Mouse (Mus musculus): Measurements from ENCODE around the gene Tbxa2r. TPM values are rescaled to one million over a fixed set of nuclear protein-coding genes. Genes with fewer than 3 reads are reported as not detected.
A peak's percentile ranks its signal among the peaks of the same experiment; 100 is the strongest.

The Tbxa2r gene
- polyA plus RNA-seq, 1 experiment from 2014 or later, result 19.6 TPM

GRCm38 (mm10) chr10:81287513-81288157 is 40.9 kb upstream of the Tbxa2r start:
- DNase-seq (ENCODE audit: low spot score) (peak; percentile 68), ATAC-seq (no peak)
- TF ChIP-seq CTCF (IDR thresholded peaks at IDR 0.05), result peak; percentile 97
- TF ChIP-seq EP300 (IDR thresholded peaks at IDR 0.05), result no peak
- Histone ChIP-seq H3K27me3 (replicated peaks; ENCODE audit: insufficient read depth, low read length) (peaks cover 16% of the 10 kb centered on the region; the same call in 1 of the 2 replicates), H3K36me3 (ENCODE audit: insufficient read depth, low read length) (no peaks in the 10 kb centered on the region), H3K4me3 (ENCODE audit: low read depth, low read length) (no peak overlapping the region), H3K4me1 (ENCODE audit: insufficient read depth, low read depth, low read length) (0 out of 2 replicates have a peak, but pooled peaks cover 21% of the 10 kb centered on the region), H3K27ac (ENCODE audit: low read length) (peak overlapping the region; percentile 57), H3K4me2 (replicated peaks; ENCODE audit: low read depth, low read length) (no peak overlapping the region), H3K9ac (replicated peaks; ENCODE audit: low read depth) (no peak overlapping the region), H3K9me3 (ENCODE audit: low read length) (no peaks in the 10 kb centered on the region)
- WGBS, result 57% methylated on average over 8 of the region's 8 CpGs

- peaks cover 21% of the 10 kb centered on the region; the same call in 1 of the 2 replicates for H3K4me1 ChIP-seq (ENCODE audit: insufficient read depth, low read depth, low read length)
- H3K4me3 ChIP-seq (ENCODE audit: low read depth, low read length), result no peak overlapping the region
- H3K9me3 ChIP-seq (ENCODE audit: low read length), result no peaks in the 10 kb centered on the region
- no peaks in the 10 kb centered on the region for H3K36me3 ChIP-seq (ENCODE audit: insufficient read depth, low read length)
- DNase-seq (ENCODE audit: low spot score), result no peak
- H3K27ac ChIP-seq (ENCODE audit: low read length), result peak overlapping the region; percentile 57; the same call in 1 of the 2 replicates
- ATAC-seq, result no peak
- H3K9ac ChIP-seq (replicated peaks; ENCODE audit: low read depth), result 0 out of 2 replicates have a peak overlapping the region, but pooled peaks have one; percentile 2
- 31% methylated on average over 6 of the region's 6 CpGs for WGBS
- peak overlapping the region; percentile 25; the same call in 1 of the 2 replicates for H3K4me2 ChIP-seq (replicated peaks; ENCODE audit: low read depth, low read length)
- H3K27me3 ChIP-seq (replicated peaks; ENCODE audit: insufficient read depth, low read length), result peaks cover 16% of the 10 kb centered on the region; the same call in 1 of the 2 replicates
- TF ChIP-seq EP300 (IDR thresholded peaks at IDR 0.05) (no peak), CTCF (IDR thresholded peaks at IDR 0.05) (peak; percentile 76)
These were observed 39.9 kb upstream of the Tbxa2r start for GRCm38 (mm10) chr10:81288601-81289000.

- TF ChIP-seq CTCF (IDR thresholded peaks at IDR 0.05) (peak; percentile 95), EP300 (IDR thresholded peaks at IDR 0.05) (no peak)
- Histone ChIP-seq H3K4me2 (replicated peaks; ENCODE audit: low read depth, low read length) (peak overlapping the region; percentile 54), H3K4me1 (ENCODE audit: insufficient read depth, low read depth, low read length) (peaks cover 28% of the 10 kb centered on the region; the same call in 1 of the 2 replicates), H3K36me3 (ENCODE audit: insufficient read depth, low read length) (no peaks in the 10 kb centered on the region), H3K9ac (replicated peaks; ENCODE audit: low read depth) (no peak overlapping the region), H3K9me3 (ENCODE audit: low read length) (no peaks in the 10 kb centered on the region), H3K27ac (ENCODE audit: low read length) (peak overlapping the region; percentile 45), H3K27me3 (replicated peaks; ENCODE audit: insufficient read depth, low read length) (peaks cover 13% of the 10 kb centered on the region; the same call in 1 of the 2 replicates), H3K4me3 (ENCODE audit: low read depth, low read length) (no peak overlapping the region)
- peak; percentile 87 for DNase-seq (ENCODE audit: low spot score)
- 4% methylated on average over 7 of the region's 7 CpGs for WGBS
- no peak for ATAC-seq
These were observed 39.3 kb upstream of the Tbxa2r start for GRCm38 (mm10) chr10:81289278-81289677.

- Histone ChIP-seq H3K4me2 (replicated peaks; ENCODE audit: low read depth, low read length) (peak overlapping the region; percentile 54), H3K9me3 (ENCODE audit: low read length) (no peaks in the 10 kb centered on the region), H3K9ac (replicated peaks; ENCODE audit: low read depth) (no peak overlapping the region), H3K4me1 (ENCODE audit: insufficient read depth, low read depth, low read length) (peaks cover 33% of the 10 kb centered on the region; the same call in 1 of the 2 replicates), H3K27ac (ENCODE audit: low read length) (peak overlapping the region; percentile 45), H3K27me3 (replicated peaks; ENCODE audit: insufficient read depth, low read length) (peaks cover 8% of the 10 kb centered on the region; the same call in 1 of the 2 replicates), H3K4me3 (ENCODE audit: low read depth, low read length) (0 out of 2 replicates have a peak overlapping the region, but pooled peaks have one; percentile 4), H3K36me3 (ENCODE audit: insufficient read depth, low read length) (no peaks in the 10 kb centered on the region)
- no peak for TF ChIP-seq CTCF (IDR thresholded peaks at IDR 0.05)
- TF ChIP-seq EP300 (IDR thresholded peaks at IDR 0.05), result no peak
- WGBS, result 44% methylated on average over 14 of the region's 14 CpGs
- no peak for ATAC-seq
- peak; percentile 64 for DNase-seq (ENCODE audit: low spot score)
These were observed 38.7 kb upstream of the Tbxa2r start for GRCm38 (mm10) chr10:81289811-81290210.

GRCm38 (mm10) chr10:81290698-81291460 is 37.7 kb upstream of the Tbxa2r start:
- no peak for TF ChIP-seq CTCF (IDR thresholded peaks at IDR 0.05)
- no peak for TF ChIP-seq EP300 (IDR thresholded peaks at IDR 0.05)
- WGBS, result 13% methylated on average over 24 of the region's 24 CpGs
- ATAC-seq, result no peak

More at GRCm38 (mm10) chr10:81290698-81291460, 37.7 kb upstream of the Tbxa2r start:
- DNase-seq (ENCODE audit: low spot score), result peak; percentile 74
- Histone ChIP-seq H3K27me3 (replicated peaks; ENCODE audit: insufficient read depth, low read length) (no peaks in the 10 kb centered on the region), H3K36me3 (ENCODE audit: insufficient read depth, low read length) (no peaks in the 10 kb centered on the region), H3K27ac (ENCODE audit: low read length) (peak overlapping the region; percentile 69), H3K4me3 (ENCODE audit: low read depth, low read length) (peak overlapping the region; percentile 25), H3K4me1 (ENCODE audit: insufficient read depth, low read depth, low read length) (peaks cover 29% of the 10 kb centered on the region; the same call in 1 of the 2 replicates), H3K4me2 (replicated peaks; ENCODE audit: low read depth, low read length) (peak overlapping the region; percentile 54), H3K9me3 (ENCODE audit: low read length) (no peaks in the 10 kb centered on the region), H3K9ac (replicated peaks; ENCODE audit: low read depth) (0 out of 2 replicates have a peak overlapping the region, but pooled peaks have one; percentile 29)
